In the genomic region with DNA sequence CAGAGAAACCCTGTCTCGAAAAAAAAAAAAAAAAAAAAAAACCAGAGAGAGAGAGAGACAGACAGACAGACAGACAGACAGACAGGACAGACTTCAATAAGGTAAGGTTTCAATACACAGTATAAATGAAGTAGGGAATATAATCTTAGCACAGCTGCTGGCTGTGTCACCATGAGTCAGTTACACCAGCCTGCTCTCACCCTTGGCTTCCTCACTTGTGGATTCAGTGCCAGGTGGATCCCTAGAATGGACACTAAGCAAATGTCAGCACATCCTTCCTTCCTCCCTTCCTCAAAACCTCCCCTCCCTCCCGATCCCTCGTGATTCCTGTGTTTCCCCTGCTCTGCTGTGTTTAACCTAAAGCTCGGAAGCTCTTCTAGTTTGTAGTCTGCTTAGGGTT, we compare ENCODE assay signal across 30 mouse cellular contexts. TPM values are rescaled to one million over a fixed set of nuclear protein-coding genes. Genes with fewer than 3 reads are reported as not detected.
"Had no signal": no experiment of that assay in that cellular context is flagged by ENCODE, and none has a peak within 500 bp of the region (broad histone marks: within the 10 kb centered on the region; RNA-seq: fewer than 3 reads in every experiment).

No protein-coding gene starts in this region.

- H3K4me2 ChIP-seq: heart, embryonic 11.5 days; heart, embryonic 13.5 days; heart, embryonic 15.5 days; hindbrain, embryonic 13.5 days; hindbrain, embryonic 15.5 days; kidney, embryonic 15.5 days; limb, embryonic 13.5 days; limb, embryonic 15.5 days; liver, embryonic 12.5 days had no signal

- H3K27me3 ChIP-seq: heart, embryonic 13.5 days; heart, embryonic 15.5 days; hindbrain, embryonic 13.5 days; hindbrain, embryonic 15.5 days; kidney, embryonic 15.5 days; limb, embryonic 13.5 days; limb, embryonic 15.5 days had no signal

- DNase-seq: gastrocnemius, postnatal 25 days; heart, adult 11 months; heart, adult 2 months; heart, postnatal 14 days; heart, postnatal 36 days; kidney, adult 11 months; kidney, adult 2 months; kidney, adult 9 months; kidney, postnatal 14 days; kidney, postnatal 4 days had no signal

- H3K36me3 ChIP-seq: heart, embryonic 13.5 days; heart, embryonic 15.5 days; hindbrain, embryonic 13.5 days; hindbrain, embryonic 15.5 days; kidney, embryonic 15.5 days; limb, embryonic 13.5 days; limb, embryonic 15.5 days; liver, embryonic 12.5 days had no signal

- H3K4me3 ChIP-seq: heart, adult 2 months; heart, embryonic 13.5 days; heart, embryonic 15.5 days; hindbrain, embryonic 13.5 days; hindbrain, embryonic 15.5 days; kidney, embryonic 15.5 days; layer of hippocampus, adult 2 months; left cerebral cortex, adult 2 months; limb, embryonic 13.5 days; limb, embryonic 15.5 days; liver, embryonic 12.5 days had no signal

- H3K27ac ChIP-seq: heart, adult 2 months; heart, embryonic 13.5 days; heart, embryonic 15.5 days; hindbrain, embryonic 13.5 days; hindbrain, embryonic 15.5 days; hindbrain, postnatal 0 days; kidney, postnatal 0 days; layer of hippocampus, adult 2 months; left cerebral cortex, adult 2 months; liver, embryonic 12.5 days; liver, embryonic 14.5 days had no signal

RNA-seq across cellular contexts. Expression of gene Ccr7, which starts 17.5 kb away (rescaled TPM):
- total RNA-seq: gastrocnemius, adult 8-10 months; gastrocnemius, postnatal 25 days; hindbrain, postnatal 0 days; layer of hippocampus, adult 2 months; layer of hippocampus, postnatal 10 days; layer of hippocampus, postnatal 25 days; left cerebral cortex, adult 2 months; left cerebral cortex, postnatal 14 days; left cerebral cortex, postnatal 36 days had no signal
- polyA plus RNA-seq: hindbrain, embryonic 13.5 days; hindbrain, postnatal 0 days had no signal

RNA-seq across cellular contexts. Expression of gene Tns4, which starts 48.3 kb away (rescaled TPM):
- total RNA-seq: gastrocnemius, adult 8-10 months; hematopoietic stem cell, adult 5-6 weeks; layer of hippocampus, adult 2 months; layer of hippocampus, postnatal 25 days had no signal
